Mouse (Mus musculus) adrenal gland, postnatal 25 days (tissue): ENCODE measurements at regions not wholly inside any gene's neighbourhood (a gene's known extent, or its start where the extent isn't known, plus 50 kb on each side); places are given as distances from the start of the nearest gene placed in this dataset.

Source experiments
- DNase-seq: peaks from one replicate; pipeline ENCODE4 v3.0.0; 2021; ENCODE audit warnings: mixed read lengths

DNA sequence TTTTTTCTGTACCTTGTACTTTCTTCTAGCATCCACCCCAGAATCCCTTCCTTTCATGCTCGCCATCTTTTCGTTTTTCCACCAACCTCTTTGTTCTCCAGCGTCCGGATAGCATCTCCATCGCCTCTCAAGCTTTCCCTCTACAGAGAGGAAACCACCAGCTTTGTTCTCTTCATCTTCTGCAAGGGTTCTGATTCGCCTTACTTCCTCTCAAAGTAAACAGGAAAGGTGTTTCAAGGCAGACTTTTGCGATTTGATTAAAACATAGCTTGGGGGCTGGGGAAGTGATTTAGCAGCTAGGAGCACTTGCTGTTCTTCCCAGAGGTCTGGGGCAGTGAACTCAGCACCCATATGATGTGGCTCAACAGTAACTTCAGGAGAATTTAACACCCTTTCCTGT, 71.4 kb downstream of the Emp1 start:
- DNase-seq = no peak

DNA sequence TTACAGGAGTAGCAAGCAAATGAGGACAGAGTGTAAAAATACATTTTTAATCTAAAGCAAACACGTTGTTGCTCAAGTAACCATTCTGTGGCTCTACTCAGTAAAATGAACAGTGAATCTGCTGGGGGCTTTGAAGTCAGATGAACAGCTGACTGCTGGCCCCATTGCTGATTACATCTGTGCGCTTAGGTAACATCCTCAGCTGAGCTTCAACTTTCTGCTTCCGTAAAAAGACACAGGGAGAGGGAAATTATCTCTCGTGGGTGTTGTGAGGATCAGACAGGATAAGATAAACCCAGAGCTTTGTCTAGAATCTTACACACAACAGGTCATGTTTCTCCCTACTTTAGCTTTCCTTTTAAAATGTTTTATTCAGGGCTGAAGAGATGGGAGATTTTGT, 74.0 kb downstream of the Emp1 start:
- no peak for DNase-seq

DNA sequence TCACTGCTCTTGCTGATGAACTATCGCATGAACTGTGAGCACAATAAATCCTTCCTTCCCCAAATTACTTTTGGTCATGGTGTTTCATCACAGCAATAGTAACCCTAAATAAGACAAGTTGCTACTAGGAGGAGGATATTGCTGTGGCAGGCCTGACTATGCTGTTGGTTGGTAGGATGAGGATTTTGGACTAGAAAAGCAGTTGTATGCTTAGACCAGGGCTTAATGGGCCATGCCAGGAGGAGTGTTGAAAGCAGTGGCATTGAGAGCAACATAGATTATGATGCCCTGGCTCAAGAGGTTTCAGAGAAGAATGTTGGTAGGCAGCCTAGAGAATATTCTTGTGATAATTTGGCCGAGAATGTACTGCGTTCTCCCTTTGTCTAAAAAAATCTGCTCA, 75.9 kb downstream of the Emp1 start:
- no peak for DNase-seq

DNA sequence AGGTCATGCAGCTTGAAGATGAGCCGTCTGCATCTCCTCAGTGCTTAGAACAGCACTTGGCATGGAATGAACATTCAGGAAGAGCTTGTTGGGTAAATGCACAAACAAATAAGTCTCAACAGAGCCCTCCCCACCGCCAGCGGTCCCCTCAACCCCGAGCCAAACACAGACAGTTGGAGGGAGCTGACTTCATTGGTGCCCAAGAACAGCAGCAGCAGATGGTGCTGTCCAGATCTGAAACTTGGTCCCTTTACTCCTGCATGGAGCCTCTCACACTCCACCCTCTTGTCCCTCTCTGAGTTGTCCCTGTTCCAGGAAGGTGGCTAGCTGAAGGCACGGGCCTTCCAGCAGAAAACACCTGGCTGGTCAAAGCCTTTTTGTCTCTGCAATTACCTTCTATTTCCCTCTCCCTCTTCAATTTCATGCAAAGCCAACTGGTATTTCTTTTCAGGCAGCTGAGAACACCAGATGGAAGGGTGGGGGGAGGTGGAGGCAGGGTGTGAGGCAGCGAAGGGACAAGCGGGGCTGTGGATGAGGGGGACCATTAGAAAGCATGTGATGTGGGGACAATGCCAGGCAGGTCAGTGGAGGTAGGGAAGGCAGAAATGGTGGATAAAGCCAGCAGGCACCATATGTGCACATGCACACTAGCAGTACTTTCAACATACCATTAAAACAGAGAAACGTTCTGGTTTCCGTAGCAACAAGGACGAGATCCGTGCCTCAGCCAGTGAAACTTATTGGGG, 79.0 kb downstream of the Emp1 start:
- DNase-seq = no peak

DNA sequence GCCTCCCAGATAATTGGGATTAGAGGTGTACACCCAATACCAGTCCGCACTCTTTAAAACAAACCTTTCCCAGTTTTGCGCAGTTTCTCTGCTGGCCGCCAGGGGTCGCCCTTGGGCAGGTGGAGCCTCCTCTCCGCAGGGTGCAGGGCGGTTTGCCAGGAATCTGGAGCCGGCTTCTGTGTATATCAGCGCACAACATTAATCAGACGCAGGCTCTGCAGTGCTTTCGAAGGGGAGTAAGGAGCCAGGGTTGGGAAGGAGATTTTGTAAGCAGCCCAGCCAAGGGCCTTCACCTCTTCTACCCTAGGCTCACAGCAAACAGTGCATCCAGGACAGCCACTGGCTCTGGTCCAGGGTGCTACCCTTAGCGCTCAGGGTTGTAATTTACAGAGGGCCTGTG, 82.3 kb downstream of the Emp1 start:
- peak; percentile 96 for DNase-seq

- no peak for DNase-seq
Observed at GRCm38 (mm10) chr6:135445070-135445469, 82.7 kb downstream of the Emp1 start.

DNA sequence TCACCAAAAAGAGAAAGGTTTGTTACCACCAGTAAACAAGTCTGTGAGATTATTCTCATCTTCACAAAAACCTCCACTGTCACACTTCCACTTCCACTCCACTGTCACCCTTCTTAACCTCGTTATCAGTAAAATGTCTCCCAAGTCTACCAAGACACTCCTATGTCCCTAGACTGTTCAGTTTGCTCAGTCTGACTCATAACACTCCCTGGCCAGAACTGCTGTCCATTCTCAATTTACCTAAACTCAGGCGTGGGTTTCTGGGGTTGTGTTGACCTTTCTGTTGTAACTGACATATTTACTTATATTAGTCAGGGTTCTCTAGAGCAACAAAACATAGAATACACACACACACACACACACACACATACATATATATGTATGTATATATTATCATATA, 85.5 kb downstream of the Emp1 start:
- no peak for DNase-seq

GRCm38 (mm10) chr6:135449228-135449627, 86.9 kb downstream of the Emp1 start:
- DNase-seq = no peak

GRCm38 (mm10) chr6:135450573-135450972, 88.2 kb downstream of the Emp1 start:
- no peak for DNase-seq

GRCm38 (mm10) chr6:135451165-135451797, 88.9 kb downstream of the Emp1 start:
- DNase-seq = no peak

DNA sequence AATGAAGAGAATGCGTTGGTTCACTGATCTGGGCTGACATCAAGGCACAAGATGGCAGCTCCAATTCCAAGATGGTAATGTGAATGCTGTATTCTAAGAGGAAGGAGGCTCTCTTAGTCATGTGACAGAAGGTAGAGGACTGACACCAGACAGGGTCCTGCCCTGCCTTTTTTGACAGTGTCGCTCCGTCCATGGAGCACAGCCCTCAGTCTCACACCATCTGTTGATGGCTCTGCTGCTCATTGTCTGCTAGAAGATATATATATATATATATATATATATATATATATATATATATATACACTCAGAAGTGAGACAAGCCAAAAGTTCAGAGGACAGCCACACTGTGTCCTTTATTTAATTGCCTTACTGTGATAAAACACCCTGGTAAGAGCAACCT, 90.7 kb downstream of the Emp1 start:
- no peak for DNase-seq

DNA sequence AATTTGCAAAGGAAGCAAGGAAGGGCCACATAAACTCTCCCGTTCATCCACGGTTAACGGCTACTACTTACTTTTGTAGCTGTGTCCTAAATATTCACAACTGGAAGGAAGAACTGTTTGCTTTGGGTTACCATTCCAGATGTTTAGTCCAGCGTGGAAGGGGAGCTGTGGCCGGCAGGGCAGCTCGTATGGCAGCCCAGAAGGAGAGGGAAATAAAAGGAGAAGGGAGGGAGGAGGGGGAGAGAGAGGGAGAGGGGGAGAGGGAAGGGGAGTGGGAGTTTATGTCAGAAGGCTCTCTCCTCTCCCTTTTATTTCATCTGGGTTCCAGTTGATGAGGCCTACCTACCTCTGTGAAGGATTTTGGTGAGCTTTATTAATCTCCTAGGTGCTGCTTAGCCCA, 110.2 kb downstream of the Emp1 start:
- DNase-seq = no peak

- DNase-seq = no peak
Observed at GRCm38 (mm10) chr6:135473146-135473545, 110.8 kb downstream of the Emp1 start.

DNA sequence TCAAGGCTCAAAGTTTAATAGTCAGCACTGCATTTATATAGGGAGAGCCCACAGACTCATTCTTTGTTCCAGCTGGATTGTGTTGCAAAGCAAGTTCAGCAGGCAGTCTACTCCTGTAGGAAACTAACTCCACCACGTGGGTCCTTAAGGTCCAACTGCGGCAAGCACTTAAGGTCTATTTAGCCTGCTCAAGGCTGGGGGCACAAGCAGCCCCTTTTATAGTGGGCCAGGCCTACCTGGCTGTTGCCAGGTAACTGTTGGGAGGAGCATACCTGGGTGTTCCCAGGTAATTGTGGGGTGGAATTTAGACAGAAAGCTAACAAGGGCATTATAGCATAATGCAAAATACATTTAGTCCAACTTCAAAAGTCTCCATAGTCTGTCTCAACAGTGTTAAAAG, 126.5 kb downstream of the Emp1 start:
- DNase-seq = no peak

DNA sequence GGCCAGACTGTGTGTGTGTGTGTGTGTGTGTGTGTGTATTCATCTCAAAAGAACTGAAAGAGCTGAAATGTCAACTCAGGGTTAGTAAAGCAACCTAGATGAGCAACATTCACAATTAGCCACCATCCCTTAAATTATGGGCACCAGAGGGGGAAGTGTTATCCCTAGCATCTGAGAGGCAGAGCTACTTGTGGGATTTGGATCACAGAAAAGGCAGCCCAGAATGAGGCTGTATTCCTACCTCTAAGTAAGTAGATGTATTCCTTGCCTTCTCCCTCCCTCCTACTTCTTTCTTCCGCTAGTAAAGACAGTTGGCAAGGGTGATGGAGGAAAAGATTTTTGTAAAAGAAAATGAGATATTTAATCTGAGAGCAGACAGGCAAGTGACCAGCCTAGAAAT, 131.6 kb downstream of the Emp1 start:
- DNase-seq = no peak

- DNase-seq = no peak
Observed at GRCm38 (mm10) chr6:135495841-135496240, 133.5 kb downstream of the Emp1 start.

GRCm38 (mm10) chr6:135498592-135498991, 136.2 kb downstream of the Emp1 start:
- DNase-seq = no peak

DNA sequence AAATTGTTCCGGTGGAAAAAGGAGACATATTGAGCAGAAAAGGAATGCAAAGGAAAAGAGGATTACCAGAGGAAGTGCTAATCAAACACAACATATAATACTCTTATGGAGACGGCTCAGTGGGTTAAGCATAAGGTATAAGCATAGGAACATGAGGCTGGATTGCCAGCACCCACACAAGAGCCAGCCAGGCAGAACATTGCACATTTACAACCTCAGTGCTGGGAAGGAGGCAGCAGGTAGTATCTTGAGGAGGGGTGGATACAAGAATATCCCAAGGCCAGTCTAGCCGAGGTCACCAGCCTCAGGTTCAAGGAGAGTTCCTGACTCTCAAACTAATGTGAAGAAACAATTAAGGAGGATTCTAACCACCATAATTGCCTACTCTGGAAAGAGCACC, 138.0 kb downstream of the Emp1 start:
- no peak for DNase-seq

- DNase-seq = no peak
Observed at GRCm38 (mm10) chr6:135501791-135502190, 139.4 kb downstream of the Emp1 start.

DNA sequence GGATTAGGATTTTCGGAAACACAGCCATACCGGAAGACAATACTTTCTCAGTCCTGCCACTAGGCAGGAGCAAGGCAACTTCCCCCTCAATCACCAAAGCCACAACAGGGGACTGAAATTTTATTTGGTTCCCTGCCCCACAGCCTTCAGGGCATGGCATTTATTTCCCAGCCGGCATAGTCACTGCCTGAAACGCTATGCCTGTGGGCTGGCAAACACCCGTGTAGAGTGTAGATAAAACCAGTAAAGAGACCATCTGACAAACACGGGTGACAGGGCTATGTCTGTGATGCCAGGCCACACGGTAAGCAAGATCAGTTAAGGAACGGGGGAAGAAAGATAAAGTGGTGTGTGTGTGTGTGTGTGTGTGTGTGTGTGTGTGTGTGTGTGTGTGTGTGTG, 140.1 kb downstream of the Emp1 start:
- DNase-seq = no peak

DNA sequence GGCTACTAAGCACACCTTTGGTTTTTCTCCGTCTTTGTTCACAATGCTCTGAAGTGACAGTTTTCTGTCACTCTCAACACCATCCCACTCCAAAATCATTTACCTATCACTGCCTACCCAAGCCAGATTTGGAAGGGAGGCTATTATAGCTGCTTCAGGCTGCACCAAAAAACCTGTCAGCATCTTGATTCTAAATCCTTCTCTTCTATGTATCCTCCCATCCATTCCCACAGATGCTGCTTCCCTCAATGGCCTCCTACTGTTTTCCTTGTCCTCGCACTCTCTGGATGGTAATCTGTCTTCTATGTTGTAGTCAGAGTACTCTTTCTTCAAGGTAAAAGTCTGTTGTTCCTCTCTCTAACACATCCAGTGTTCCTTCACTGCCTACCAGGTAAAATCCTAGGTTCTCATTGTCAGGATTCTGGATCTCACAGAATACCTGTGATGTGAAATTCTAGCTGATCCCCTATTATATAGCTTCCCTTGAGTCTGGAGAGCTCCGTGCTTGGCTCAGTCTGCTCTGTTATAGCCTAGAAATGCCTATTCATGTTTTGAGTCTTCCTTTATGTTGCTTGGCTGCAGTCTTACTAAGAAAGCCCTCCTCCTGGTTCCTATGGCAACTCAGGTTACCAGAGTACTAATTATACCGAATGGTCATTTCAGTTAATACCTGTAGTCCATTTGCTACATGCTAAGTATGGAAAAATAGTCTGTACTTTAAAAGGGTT, 156.5 kb downstream of the Emp1 start:
- DNase-seq = no peak

- DNase-seq = no peak
Observed at GRCm38 (mm10) chr6:135519438-135519803, 157.1 kb downstream of the Emp1 start.

DNA sequence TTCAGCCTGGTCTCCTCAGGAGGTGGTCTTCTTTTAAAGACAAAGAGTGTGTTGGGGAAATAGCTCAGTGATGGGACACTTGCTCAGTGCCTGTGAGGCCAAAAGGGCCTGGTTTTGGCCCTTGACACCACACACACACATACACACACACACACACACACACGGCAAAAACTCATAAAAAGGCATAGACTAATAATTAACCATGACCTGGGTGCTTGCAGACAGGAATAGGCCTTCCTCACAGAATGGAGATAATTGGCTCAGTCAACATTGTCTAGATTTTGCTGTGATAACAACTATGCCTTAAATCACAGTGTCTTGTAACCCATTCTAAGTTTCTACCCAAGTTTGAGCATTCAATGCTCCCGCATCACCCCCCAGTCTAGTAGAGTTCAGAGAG, 158.5 kb downstream of the Emp1 start:
- DNase-seq = no peak

DNA sequence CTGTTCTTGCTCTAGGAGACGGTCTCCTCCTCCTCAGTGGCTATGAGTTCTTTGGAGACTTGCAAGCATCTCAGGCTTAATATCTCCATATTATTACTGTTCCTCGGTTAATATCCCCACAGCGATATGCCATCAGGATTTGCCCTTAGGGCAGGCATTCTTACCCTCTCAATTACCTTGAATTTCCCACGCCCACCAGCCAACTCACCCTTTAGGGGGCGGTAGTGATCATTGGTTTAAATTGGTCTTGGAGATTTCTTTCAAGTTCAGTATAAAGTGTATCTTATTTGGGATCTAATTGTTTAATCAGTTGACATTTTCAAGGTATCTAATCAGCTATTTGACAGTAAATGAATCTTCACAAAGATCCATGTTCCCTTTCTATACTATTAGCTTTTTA, 162.5 kb downstream of the Emp1 start:
- no peak for DNase-seq
